In the genomic region with DNA sequence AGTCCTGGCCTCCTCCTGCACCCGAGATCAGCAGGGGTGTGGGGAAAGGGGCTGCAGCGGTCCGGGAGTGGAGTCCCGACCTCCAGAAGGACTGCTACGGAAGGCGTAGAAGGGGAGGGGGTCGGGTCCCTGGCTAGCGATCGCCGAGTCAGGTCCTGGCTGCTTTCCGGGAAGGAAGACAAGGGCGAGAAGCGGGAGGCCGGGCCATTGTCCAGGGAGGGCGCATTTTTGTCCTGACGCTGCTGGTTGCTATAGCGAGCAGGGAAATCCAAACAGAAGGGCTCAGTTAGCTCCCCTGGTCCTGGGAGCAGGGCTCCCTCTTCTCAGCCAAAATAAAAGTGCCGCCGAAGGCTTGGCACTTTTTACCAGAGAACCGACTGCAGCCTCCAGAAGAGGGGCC, we compare ENCODE assay signal across 8 mouse cellular contexts. TPM values are rescaled to one million over a fixed set of nuclear protein-coding genes. Genes with fewer than 3 reads are reported as not detected.
A peak's percentile ranks its signal among the peaks of the same experiment; 100 is the strongest.
DNase-seq lines count a peak whose midpoint lies in the region; ATAC-seq and TF ChIP-seq lines count a peak whose summit lies in the region.

No protein-coding gene starts in this region.

- DNase-seq in kidney, postnatal 14 days, result no peak
- DNase-seq in embryonic facial prominence, embryonic 10.5 days (ENCODE audit: low spot score), result peak; percentile 76
- DNase-seq in mesoderm, embryonic 11.5 days (ENCODE audit: low read depth, low spot score), result peak; percentile 86
- DNase-seq in B cell, adult 2 months, result no peak
- no peak for DNase-seq in kidney, postnatal 36 days
- no peak for DNase-seq in kidney, adult 8-10 months

- peak overlapping the region; percentile 24 for H3K4me3 ChIP-seq in kidney, embryonic 15.5 days (replicated peaks)
- H3K4me3 ChIP-seq in embryonic facial prominence, embryonic 10.5 days, result peak overlapping the region; percentile 53
- H3K4me3 ChIP-seq in intestine, postnatal 0 days (ENCODE audit: low read depth, low read length), result 0 out of 2 replicates have a peak overlapping the region, but pooled peaks have one; percentile 4

- ATAC-seq in kidney, embryonic 15.5 days (replicated peaks; ENCODE audit: low FRiP score), result peak; percentile 15; the same call in 1 of the 2 replicates
- no peak for ATAC-seq in intestine, postnatal 0 days

- TF ChIP-seq CTCF in intestine, postnatal 0 days (IDR thresholded peaks at IDR 0.05; ENCODE audit: low read depth), result no peak

- H3K27ac ChIP-seq in kidney, embryonic 15.5 days, result no peak overlapping the region
- peak overlapping the region; percentile 76 for H3K27ac ChIP-seq in embryonic facial prominence, embryonic 10.5 days (replicated peaks)
- H3K27ac ChIP-seq in intestine, postnatal 0 days (ENCODE audit: low read depth, low read length), result no peak overlapping the region

- WGBS in kidney, embryonic 15.5 days, result 0% methylated on average over 20 of the region's 20 CpGs
- under 1% methylated on average over 20 of the region's 20 CpGs for WGBS in embryonic facial prominence, embryonic 10.5 days
- WGBS in intestine, postnatal 0 days, result 0% methylated on average over 20 of the region's 20 CpGs

- H3K9ac ChIP-seq in kidney, embryonic 15.5 days, result no peak overlapping the region
- no peak overlapping the region for H3K9ac ChIP-seq in intestine, postnatal 0 days (ENCODE audit: low read depth, low read length)

- H3K4me2 ChIP-seq in kidney, embryonic 15.5 days, result peak overlapping the region; percentile 42
- H3K4me2 ChIP-seq in intestine, postnatal 0 days (replicated peaks; ENCODE audit: low read depth), result 0 out of 2 replicates have a peak overlapping the region, but pooled peaks have one; percentile 17

- no peaks in the 10 kb centered on the region for H3K36me3 ChIP-seq in kidney, embryonic 15.5 days
- no peaks in the 10 kb centered on the region for H3K36me3 ChIP-seq in embryonic facial prominence, embryonic 10.5 days (replicated peaks)
- H3K36me3 ChIP-seq in intestine, postnatal 0 days (ENCODE audit: control insufficient read depth, insufficient read depth), result no peaks in the 10 kb centered on the region

- H3K9me3 ChIP-seq in kidney, embryonic 15.5 days (replicated peaks), result no peaks in the 10 kb centered on the region
- no peaks in the 10 kb centered on the region for H3K9me3 ChIP-seq in embryonic facial prominence, embryonic 10.5 days
- no peaks in the 10 kb centered on the region for H3K9me3 ChIP-seq in intestine, postnatal 0 days (ENCODE audit: control insufficient read depth)

- H3K27me3 ChIP-seq in kidney, embryonic 15.5 days, result peaks cover 94% of the 10 kb centered on the region
- H3K27me3 ChIP-seq in embryonic facial prominence, embryonic 10.5 days (replicated peaks; ENCODE audit: low read depth, poor library complexity, severe bottlenecking), result peaks cover 100% of the 10 kb centered on the region
- H3K27me3 ChIP-seq in intestine, postnatal 0 days (replicated peaks; ENCODE audit: control insufficient read depth, insufficient read depth, low read length), result peaks cover 90% of the 10 kb centered on the region

- peaks cover 35% of the 10 kb centered on the region for H3K4me1 ChIP-seq in kidney, embryonic 15.5 days
- peaks cover 44% of the 10 kb centered on the region for H3K4me1 ChIP-seq in embryonic facial prominence, embryonic 10.5 days
- no peaks in the 10 kb centered on the region; the same call in none of the 2 replicates for H3K4me1 ChIP-seq in intestine, postnatal 0 days (replicated peaks; ENCODE audit: control insufficient read depth, insufficient read depth, low read length)

RNA-seq across cellular contexts. Expression of gene Pou3f2, which starts 6.8 kb away (rescaled TPM):
- polyA plus RNA-seq in kidney, embryonic 15.5 days (2015; fragmentation: Nextera tagmentation; extraction: Ambion mirVana), result 0.05 TPM in 1 of 2 replicates, not detected in the other
- polyA plus RNA-seq in embryonic facial prominence, embryonic 10.5 days (2016; fragmentation: Nextera tagmentation; extraction: Ambion mirVana), result 3.4 and 11.1 TPM in 2 replicates
- not detected in 2 replicates for polyA plus RNA-seq in intestine, postnatal 0 days (2015; fragmentation: Nextera tagmentation; extraction: Ambion mirVana)

Comparison
In these comparisons a context has a peak if more than half of its experiments do, and no peak if none do; other contexts are left out.
1. DNase-seq: peak in embryonic facial prominence, embryonic 10.5 days (single experiment) and mesoderm, embryonic 11.5 days (single experiment); none in kidney, postnatal 14 days (single experiment), B cell, adult 2 months (0 of 2), kidney, postnatal 36 days (0 of 2) and kidney, adult 8-10 months (0 of 2).
2. Peak in every context shown above with its lines, with median percentiles within 50 percentile points of each other: H3K4me3 ChIP-seq.